Mouse (Mus musculus): ENCODE measurements around the gene Marveld2. TPM values are rescaled to one million over a fixed set of nuclear protein-coding genes. Genes with fewer than 3 reads are reported as not detected.
A peak's percentile ranks its signal among the peaks of the same experiment; 100 is the strongest.

Marveld2 gene
- total RNA-seq, 2 experiments from 2014 or later = 1.1 TPM; not detected in 1

DNA sequence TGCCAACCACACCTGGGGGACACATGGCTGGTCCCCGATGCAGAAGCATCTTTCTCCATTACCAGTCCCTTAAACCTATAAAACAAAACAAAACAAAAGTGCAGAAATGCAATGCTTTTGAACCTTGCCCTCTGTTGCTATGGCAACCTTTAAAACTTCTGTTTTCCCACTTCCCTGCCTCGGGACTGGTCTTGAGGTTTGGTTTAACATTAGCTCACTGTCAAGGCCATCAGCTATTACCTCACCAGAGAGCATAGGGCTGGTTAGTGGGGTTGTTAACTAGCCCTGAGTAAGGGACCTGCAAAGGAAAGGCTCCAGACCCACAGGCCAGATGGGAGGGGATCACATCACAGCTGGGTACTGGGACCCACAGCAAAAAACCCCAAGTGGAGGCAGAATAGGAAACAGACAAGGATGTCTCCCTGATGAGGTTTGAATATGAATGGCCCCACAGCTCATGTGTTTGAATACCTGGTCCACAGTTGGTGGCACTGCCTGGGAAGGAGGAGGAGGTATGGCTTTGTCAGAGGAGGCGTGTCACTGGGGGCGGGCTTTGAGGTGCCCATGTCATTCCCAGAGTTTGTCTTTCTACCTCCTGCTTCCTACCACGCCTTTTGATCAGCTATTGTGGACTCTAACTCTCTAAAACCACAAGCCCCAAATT is 14.4 kb downstream of the Marveld2 start:
- ATAC-seq (replicated peaks; ENCODE audit: low FRiP score, poor library complexity, severe bottlenecking) = no peak

DNA sequence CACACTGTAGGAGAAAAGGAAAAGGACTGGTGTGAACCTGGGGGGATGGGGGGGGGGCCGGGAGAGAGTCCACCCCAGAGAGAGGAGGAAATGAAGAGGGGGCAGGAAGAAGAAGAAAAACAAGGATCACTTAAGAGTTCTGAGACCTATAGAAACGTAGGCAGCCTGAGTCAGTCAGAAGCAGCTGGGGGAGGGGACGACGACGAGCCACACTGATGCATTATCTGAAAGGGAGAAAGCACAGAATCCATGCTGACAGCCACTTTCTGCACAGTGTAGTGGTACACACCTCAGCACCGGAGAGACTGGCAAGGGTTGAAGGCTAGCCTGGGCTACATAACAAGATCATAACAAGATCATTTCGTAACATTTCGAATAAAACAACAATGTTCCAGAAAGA is 15.7 kb downstream of the Marveld2 start:
- ATAC-seq (replicated peaks; ENCODE audit: low FRiP score, poor library complexity, severe bottlenecking) = no peak

DNA sequence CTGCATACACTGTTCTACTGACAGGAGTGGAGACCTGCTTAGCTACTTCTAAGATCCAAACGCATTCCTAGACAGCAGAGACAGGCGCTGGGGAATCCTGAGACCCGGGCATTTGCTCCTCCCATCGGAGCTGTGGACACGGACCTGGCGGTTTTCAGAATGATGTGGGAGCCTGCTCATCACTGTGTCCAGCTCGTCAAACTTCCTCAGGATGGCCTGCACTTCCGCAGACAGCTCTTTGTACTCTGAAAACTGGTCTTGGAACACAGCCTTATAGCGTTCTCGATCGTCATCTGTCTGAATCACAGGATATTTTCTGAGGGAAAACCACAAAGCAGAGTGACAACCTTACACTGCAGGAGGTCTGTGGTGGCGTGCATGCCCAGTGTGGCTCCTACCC is 16.5 kb downstream of the Marveld2 start:
- no peak for ATAC-seq (replicated peaks; ENCODE audit: low FRiP score, poor library complexity, severe bottlenecking)

DNA sequence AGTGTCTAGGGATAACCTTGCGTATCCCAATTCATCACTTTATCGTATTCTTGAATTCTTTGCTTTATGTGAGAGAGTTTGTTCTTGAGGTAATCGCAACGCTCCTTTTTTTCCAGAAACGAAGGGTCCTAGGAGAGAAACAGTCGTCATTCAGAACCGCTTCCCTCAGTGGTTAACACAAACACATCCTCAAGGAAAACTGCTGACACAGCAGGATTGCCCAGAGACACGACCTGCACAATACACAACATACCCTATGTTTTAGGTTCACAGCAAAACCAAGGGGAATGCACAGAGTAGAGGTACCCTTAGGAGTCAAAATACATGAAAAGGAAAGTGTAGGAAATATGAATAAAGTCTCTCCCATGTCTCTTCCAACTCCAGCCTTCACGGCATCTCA is 19.5 kb downstream of the Marveld2 start:
- no peak for ATAC-seq (replicated peaks; ENCODE audit: low FRiP score, poor library complexity, severe bottlenecking)

DNA sequence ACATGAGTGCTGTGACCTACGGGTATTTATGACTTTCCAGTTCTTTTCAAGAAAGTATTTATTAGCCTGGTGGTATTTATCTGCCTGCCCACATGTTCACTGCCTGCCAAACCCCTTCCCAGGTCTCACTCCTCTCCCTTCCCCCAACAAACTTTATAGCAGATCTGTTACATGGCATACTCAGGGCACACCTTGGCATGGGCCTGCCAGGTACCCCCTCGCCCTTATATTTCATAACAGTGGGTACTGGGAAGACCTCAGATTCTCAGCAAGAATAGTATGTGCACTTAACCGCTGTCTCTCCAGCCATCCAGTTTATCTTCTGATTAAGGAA is 21.3 kb downstream of the Marveld2 start:
- ATAC-seq (replicated peaks; ENCODE audit: low FRiP score, poor library complexity, severe bottlenecking) = no peak

DNA sequence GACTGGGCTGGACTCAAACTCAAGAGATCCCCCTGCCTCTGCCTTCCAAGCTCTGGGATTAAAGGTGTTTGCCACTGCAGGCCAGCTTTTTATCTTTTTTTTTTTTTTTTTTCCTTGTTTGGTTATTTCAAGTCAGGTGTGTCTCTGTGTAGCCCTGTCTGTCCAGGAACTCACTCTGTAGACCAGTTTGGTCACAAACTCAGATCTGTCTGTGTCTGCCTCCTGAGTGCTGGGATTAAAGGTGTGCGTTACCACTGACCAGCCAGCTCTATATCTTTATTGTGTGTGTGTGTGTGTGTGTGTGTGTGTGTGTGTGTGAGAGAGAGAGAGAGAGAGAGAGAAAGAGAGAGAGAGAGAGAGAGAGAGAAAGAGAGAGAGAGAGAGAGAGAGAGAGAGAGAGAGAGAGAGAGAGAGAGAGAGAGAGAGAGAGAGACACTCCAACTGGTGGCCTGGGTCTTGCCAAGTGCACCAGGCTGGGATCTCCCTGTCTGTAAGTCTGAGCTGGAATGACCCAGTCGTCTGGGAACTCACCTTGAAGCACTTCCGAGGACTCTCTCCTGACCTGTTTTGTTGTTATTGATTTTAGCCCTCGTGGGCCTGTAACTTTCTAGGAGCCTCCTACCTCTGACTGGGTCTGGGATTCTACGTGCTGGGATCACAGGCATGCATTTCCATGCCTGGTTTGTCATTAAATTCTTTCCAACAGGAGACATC is 21.8 kb downstream of the Marveld2 start:
- ATAC-seq (replicated peaks; ENCODE audit: low FRiP score, poor library complexity, severe bottlenecking) = no peak

DNA sequence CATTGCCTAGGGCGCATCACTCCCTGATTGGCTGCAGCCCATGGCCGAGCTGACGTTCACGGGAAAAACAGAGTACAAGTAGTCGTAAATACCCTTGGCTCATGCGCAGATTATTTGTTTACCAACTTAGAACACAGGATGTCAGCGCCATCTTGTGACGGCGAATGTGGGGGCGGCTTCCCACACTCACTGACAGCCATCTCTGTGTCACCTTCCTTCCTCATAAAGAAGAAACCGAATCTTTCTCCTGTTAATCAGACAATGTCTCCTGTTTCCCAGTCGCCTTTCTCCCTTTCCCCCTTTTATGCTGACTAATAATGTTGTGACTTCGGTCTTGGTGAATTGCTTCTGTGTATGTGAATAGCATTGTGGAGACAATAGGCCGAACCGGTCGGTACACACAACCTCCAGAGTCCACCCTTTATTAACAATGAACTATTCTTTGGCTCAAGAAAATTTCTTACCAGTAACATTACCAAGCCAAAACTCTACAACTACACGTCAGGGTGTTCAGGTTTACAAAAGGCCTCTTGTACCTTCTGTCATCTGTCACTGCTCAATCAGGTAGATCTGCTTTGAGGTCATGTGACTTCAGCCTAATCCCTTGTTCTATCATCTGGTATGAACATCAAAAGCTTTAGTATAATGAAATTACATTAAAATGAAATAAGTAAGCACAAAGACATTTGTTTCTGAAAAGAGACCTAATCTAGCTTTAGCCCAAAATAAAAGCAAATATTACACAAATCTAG is 22.6 kb downstream of the Marveld2 start:
- peak; percentile 90 for ATAC-seq (replicated peaks; ENCODE audit: low FRiP score, poor library complexity, severe bottlenecking)

DNA sequence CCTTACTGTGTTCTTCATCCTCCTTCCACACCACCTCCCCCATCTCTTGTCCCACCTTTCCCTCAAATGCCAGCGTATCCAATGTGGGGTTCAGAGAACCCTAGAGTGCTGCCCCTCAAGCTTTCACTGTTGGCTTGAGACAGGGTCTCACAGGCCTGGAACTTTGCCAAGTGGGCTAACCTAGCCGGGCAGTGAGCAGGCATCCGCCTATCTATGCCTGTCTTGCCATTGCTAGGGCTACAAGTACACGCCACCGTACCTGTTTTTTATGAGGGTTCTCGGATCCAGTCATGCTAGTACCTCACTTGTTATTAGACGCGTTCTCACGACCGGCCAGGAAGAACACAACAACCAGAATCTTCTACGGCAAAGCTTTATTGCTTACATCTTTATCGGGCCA is 28.1 kb downstream of the Marveld2 start:
- peak; percentile 39; the same call in 1 of the 2 replicates for ATAC-seq (replicated peaks; ENCODE audit: low FRiP score, poor library complexity, severe bottlenecking)

DNA sequence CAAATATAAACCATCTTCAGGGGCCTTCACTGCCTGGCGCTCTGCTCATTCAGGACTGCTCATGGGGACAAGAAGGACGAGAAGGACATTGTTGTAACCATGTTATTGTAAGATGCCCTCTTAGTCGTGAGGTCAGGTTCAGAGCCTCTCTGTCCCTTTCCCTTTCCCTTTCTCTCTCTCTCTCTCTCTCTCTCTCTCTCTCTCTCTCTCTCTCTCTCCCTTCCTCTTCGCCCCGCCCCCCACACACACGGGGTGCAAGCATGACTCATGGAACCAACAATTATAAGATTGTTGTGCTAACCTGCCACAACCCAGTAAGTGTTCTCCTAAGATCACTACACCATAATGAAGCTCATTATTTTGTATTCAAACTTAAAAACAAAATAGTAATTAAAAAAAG is 34.6 kb downstream of the Marveld2 start:
- no peak for ATAC-seq (replicated peaks; ENCODE audit: low FRiP score, poor library complexity, severe bottlenecking)

DNA sequence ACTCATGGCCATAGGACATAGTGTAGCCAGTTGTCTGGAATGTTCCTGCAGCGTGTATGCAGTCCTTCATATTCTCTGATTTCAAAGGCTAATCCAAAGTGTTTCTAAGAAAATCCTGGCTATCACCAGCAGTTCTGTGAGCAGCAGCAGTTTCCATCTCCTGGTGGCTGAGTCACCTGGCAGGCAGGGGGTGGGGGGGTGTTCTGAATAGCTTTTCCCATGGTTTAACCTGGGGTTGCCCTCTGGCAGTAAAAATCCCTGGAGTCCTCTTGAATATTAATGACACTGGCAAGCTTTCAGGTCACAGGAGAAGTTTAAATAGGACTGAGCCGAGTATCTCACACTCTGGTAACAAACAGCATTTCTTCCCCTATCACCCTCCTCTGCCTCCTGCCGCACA is 35.1 kb downstream of the Marveld2 start:
- ATAC-seq (replicated peaks; ENCODE audit: low FRiP score, poor library complexity, severe bottlenecking) = no peak

DNA sequence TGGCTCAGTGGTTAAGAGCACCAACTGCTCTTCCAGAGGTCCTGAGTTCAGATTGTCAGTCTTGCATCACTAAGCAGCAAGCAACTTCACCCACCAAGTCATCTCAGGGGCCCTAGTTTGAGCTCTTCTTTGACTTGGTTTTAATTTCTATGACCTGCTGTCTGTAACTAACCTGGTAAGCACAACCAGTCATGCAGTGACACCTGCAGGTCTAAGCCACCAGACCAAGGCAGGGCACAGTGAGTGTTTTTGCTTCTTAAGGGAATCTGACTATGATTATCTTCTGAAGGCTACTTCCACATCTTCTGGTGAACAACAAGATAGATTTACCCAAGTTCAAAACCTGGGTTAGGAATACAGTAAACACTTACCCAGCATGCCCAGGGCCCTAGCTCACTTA is 36.8 kb downstream of the Marveld2 start:
- ATAC-seq (replicated peaks; ENCODE audit: low FRiP score, poor library complexity, severe bottlenecking) = no peak

DNA sequence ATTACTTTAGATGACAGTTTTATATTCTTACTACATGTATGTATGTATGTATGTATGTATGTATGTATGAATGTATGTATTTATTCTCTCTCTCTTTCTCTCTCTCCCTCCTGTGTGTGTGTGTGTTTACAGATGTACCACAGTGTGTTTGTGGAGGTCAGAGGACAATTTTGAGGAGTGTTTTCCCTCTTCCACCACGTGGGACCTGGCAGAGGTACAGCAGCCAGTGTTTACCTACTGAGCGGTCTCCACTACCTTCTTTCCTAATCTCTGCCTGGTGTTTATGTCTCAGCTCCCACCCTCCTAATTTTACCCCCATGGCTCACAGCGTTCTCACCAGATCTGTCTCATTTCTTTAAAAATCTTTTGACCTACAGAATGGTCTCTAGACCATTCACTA is 37.6 kb downstream of the Marveld2 start:
- no peak for ATAC-seq (replicated peaks; ENCODE audit: low FRiP score, poor library complexity, severe bottlenecking)

DNA sequence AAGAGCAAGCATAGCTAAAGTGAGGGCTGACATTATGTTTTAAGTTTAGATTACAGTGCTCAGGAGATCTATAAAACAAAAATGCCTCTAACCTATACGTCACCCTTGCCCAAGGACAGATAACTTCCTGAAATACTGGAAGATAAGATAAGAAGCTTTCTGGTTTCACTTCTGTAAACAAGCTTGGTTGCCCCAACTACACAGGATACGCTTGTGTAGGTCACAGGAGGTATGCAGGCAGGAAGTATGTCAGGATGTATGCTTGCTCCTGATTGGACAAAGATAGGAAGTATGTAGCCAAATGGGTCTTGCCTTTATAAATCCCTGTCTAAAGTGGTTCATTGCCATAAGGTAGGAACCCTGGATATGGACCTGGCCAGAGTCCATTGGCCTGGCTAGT is 40.8 kb downstream of the Marveld2 start:
- no peak for ATAC-seq (replicated peaks; ENCODE audit: low FRiP score, poor library complexity, severe bottlenecking)

DNA sequence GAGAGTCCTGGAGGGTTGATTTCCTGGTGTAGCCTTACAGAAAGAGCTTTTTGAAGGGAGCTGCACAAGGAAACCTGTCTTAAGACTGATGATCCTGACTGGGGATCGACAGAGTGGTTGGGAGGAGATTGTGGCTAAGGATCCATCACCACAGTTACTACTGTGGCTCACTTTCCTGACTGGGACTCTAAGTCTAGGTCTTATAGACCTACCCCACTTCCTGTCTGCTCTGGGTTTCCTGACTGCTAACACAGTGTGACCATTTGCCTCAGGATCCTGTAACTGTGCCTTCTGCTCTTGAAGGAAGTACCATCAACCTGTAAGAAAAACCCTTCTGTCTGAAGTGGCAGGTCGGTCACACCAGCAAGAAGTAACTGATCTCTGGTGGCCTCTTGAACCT is 46.1 kb downstream of the Marveld2 start:
- ATAC-seq (replicated peaks; ENCODE audit: low FRiP score, poor library complexity, severe bottlenecking) = no peak

DNA sequence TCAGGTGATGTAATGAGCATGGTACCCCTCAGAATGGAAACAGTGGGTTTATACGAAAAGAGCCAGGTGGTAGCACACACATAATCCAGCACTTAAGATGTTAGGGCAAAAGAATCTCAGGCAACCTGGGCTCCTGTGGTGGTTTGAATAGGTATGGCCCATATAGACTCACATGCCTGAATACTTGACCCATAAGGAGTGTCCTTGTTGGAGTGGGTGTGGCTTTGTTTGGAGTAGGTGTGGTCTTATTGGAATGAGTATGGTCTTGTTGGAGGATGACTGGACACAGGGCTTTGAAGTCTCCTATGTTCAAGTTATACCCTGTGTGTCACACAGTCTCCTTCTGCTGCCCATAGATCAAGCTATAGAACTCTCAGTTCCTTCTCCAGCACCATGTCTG is 48.4 kb downstream of the Marveld2 start:
- no peak for ATAC-seq (replicated peaks; ENCODE audit: low FRiP score, poor library complexity, severe bottlenecking)

DNA sequence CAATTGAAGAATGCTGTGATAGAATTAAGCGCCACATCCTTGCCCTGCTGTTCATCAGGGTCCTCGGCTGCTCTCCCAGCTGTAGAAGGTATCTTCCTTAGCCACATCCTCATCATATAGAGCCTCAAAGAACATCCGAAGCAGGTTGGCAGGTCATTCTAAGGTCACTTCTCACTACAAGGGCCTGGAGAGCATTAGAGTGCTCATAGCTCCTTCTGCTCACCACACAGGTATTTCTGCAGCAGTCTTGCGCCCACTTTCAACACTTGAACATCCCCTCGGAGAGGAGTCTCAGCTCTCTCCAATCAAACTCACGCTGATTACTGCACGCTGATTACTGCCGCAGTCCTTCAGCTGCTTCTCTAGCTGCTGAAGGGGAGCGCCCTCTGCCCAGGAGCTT is 57.3 kb downstream of the Marveld2 start:
- no peak for ATAC-seq (replicated peaks; ENCODE audit: low FRiP score, poor library complexity, severe bottlenecking)

DNA sequence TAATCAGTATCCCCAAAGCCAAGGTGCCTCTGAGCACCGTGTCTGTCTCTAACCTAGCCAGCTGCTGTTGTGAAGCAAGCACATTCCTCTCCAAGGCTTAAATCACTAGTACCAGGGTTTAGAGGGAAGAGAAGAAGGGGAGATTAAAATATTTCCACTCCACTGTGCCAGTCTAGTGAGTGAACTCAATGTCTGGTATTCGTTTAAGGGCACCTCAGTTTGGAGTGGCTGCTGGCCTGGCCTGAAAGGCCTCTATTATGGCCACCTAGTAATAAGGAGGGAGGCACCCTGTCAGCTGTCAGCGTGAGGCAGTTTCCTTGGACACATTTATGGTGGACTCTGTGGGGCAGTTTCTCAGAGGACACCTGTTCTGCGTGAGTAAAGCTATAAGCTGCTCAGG is 59.8 kb downstream of the Marveld2 start:
- no peak for ATAC-seq (replicated peaks; ENCODE audit: low FRiP score, poor library complexity, severe bottlenecking)

DNA sequence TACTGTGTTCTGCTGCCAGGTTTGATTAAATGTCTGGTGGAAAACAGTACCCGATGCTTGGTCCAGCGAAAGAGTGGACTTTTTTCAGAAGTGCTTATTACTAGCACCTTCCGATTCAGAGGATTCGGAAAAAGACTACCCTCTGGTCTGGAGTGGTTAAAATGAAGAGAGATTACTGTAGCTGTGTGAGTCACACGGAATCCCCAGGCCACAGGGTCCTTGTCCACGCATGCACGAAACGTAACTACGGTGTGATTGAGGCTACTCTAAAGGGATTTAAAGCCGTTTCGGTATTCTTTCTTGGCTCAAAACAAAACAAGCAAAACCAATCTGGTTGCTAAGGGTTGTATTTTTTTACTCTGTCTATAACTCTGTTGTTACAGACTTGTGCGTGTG is 63.7 kb downstream of the Marveld2 start:
- no peak for ATAC-seq (replicated peaks; ENCODE audit: low FRiP score, poor library complexity, severe bottlenecking)

DNA sequence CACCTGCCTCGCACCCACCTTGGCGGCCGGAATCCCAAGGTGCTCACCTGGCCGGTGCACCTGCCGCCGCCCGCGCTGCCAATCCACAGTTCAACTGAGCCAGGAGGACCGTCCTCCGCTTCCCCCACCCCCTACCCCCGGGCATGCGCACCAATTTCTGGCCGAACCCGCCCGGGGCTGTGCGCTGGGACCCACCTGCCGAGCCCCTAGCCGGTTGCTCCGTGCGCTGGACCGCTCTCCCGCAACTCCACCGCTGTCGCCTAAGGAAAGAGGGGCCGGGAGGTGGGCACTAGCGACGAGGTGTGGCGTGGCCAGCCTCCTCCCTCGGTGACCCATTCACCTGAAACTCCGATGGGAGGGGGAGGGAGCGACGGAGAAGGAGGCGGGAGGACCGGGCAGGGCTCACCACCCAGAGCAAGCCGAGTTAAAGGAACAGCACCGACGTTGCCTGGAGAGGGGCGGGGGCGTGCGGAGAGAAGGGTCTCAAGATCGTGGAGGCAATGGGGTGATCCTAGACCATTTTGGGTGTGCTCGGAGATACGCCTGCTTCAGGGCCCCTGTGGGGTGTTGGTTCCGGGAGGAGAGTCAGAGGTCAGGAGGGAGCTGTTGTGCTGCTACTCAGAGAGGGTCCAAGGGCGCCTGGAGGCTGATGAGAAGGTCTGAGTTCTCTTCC is 64.3 kb downstream of the Marveld2 start, which contains the start of gene Ocln:
Gene Ocln (minus strand): TSS at position 350 of the 673 bp plus-strand sequence.
- 0 out of 2 replicates have a peak, but pooled peaks have one; percentile 30 for ATAC-seq (replicated peaks; ENCODE audit: low FRiP score, poor library complexity, severe bottlenecking)

DNA sequence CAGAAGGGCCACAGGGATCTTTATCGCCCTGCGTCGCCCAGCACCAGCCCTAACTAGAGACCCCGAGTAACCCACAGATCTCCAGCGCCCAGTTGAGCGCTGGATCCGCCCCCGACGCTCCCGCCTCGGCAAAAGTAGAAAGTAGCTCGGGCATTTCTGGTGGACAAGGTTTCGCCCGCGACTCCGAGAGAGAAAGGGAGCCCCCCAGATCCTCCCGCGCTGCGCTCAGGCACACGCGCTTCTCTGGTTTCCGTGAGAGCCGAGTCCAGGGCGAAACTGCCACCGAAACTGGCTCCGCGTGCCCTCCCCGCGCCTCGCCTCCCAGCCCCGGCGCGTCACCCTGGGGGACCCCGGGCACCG is 64.8 kb downstream of the Marveld2 start:
- ATAC-seq (replicated peaks; ENCODE audit: low FRiP score, poor library complexity, severe bottlenecking) = no peak
